Mouse (Mus musculus) erythroblast, embryonic 14.5 days (primary cell): Measurements from ENCODE around the gene Cib1.

Experiments
- GATA1 ChIP-seq: IDR thresholded peaks from 2 replicates; pipeline ENCODE4 v1.6.1; 2012; ENCODE audit warnings: low read length, inconsistent platforms, mixed read lengths
- TAL1 ChIP-seq: IDR thresholded peaks from 3 replicates; pipeline ENCODE4 v1.6.1; 2012; ENCODE audit warnings: low read length, inconsistent platforms, mixed read lengths

GRCm38 (mm10) chr7:80180202-80180601 is 52.4 kb downstream of the Cib1 start:
- TF ChIP-seq GATA1, result no peak
- TF ChIP-seq TAL1, result no peak
